Mouse (Mus musculus) thymus, adult 18-20 months (tissue): ENCODE measurements at regions not wholly inside any gene's neighbourhood (a gene's known extent, or its start where the extent isn't known, plus 50 kb on each side); places are given as distances from the start of the nearest gene placed in this dataset.

Experiments used
- DNase-seq, 2 experiments: peaks; one replicate each; pipeline ENCODE4 v3.0.0; 2022; ENCODE audit warnings: mixed read lengths in 2 of 2

DNA sequence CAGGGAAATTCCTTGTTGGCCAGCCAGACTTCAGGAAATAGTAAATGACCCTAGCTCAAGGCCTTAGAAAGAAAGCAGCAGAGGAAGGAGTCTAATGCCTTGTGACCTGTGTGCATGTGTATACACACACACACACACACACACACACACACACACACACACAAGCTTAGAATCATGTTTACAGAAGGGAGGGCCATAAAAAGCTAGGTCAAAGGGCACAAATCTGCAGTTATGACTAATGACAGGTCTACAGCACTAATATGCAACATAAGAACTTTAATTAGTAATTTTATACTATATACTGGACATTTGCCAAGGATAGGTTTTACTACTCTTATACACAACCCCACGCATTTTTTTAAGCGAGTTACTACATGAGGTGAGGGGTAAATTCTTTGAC, 149.4 kb downstream of the Nr2f2 start:
- DNase-seq: no peak

DNA sequence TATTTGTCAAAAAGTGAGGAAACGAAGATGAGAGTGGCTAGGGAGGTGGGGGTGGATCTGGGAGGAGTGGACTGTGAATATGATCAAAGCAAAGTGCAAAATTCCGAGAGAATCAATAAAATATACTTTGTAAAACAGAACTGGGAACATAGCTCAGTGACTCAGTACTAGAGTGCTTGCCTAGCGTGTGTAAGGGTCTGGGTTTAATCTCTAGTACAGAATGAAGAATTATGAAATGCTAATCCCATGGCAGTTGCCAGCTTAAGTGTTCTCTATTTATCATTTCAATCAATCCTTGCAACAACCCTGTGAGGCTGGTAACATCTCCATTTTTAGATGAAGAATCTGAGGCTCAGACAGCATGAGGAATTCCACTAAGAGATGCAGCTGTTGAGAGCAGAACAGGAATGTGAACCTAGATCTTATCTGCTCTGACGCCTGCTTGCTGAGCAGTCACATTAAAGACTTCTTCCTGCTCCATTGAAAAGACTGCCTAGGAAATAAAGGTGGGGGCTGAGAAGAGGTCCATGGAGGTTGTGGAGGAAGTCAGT, 152.5 kb downstream of the Nr2f2 start:
- no peak for DNase-seq

DNA sequence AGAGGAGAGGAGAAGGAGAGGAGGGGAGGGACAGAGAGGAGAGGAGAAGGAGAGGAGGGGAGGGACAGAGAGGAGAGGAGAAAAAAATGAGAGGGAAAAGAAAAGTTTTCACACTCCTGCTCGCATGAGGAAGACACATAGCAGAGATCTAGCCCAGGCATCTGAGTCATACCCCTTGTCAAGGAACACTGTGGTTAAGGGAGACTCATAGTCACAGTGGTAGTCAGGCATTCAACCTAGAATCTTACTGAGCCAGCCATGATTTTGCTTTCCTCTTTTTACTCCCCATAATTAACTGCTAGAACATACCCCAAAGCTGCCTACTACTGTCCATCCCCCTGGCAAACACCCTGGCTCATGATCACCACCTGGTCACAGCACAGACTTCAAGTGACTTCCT, 160.6 kb downstream of the Nr2f2 start:
- DNase-seq: no peak

DNA sequence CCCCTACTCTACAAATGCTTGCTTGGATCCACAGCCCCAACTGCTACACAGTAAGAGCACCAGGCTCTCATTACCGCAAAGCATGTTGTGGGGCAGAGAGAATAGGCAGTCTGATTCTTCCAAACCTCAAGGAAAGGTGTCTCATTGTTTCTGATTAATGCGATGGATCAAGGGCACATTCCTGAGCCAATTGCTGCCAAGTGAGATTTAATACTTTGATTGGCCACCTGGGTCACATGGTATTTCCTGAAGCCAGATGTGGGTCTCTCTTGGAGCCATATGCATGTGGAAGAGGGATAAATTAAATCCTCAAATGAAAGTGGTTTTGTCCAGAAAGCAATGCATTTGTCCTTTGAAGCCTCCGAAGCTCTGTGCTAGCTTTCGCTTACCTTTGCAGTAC, 166.3 kb downstream of the Nr2f2 start:
- DNase-seq: no peak

DNA sequence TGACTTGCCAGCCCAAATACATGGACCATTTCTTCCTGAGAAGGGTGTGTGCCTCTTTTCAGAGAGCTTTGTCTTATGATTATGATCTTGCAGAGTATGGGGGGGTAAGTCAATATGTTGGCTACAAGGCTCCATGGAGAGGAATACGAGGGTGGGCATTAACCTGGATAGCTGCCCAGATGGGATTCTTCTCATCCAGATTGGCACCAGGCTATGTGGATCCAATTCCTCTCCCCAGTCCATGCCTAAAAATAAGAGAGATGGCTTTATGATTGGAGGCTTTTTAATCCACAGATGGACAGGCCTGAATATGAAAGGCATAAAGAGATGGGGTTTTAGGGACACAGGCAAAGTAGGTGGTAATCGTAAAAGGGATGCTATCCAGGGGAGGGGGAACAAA, 187.6 kb downstream of the Nr2f2 start:
- no peak for DNase-seq

DNA sequence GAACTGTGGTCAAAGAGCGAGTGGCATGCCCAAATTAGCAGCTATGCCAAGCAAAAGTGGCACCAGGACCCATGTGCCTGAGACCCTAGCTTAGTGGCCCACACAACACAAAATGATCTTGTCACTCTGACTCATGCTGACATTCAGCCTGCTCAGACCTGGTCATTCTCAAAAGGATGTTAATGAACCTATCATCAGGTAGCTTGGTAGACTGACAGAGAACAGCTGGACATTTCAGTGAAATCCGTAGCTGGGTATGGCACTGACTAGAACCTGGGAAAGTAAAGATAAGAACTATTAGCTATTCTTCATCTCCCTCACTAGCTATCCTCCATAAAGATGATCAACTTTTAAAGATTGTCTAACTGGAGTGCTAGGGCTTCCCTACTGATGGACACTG, 188.5 kb downstream of the Nr2f2 start:
- no peak for DNase-seq

DNA sequence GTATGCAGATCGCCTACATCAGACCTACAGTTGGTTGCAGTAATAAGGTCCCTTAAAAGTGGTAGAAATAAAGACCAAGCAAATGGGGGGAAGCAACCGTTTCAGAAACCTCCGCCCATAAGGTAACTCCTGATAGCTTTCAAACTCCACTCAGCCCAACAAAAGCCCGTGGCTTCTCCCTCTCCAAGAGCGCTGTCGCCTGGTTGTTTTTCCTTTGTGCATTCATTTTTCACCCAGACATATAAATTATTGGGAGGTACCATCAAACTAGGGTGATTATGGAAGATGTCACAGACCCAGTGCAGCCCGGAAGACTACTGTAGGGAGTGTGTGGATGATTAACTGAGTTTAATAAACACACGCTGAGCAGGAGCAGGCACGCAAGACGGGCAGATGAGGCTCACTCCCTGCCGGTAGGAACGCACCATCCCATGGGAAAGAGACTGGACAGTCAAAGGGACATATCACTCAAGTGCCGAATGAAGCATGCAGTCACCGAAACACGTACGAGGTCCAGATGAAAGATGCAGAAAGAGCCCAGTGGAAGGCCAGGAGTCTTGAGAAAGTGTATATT, 189.8 kb downstream of the Nr2f2 start:
- no peak for DNase-seq

DNA sequence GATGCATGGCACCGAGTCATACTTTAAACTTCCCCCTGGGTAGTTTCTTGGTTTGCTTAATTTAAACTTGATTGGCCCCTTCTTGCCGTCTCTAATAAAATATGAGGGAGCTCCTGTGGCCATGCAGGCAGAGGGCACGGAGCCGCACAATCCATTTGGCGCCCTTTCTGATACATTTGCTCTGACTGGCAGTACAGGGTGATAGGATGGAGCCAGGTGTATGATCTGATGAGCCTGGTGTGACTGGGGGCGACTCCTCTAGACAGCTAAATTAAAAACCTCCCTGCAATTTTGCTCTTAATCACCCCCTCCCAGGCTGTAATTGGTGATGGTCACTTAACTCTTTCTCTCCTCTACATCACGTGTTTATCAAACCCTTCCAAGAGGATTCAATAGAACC, 190.4 kb downstream of the Nr2f2 start:
- no peak for DNase-seq

DNA sequence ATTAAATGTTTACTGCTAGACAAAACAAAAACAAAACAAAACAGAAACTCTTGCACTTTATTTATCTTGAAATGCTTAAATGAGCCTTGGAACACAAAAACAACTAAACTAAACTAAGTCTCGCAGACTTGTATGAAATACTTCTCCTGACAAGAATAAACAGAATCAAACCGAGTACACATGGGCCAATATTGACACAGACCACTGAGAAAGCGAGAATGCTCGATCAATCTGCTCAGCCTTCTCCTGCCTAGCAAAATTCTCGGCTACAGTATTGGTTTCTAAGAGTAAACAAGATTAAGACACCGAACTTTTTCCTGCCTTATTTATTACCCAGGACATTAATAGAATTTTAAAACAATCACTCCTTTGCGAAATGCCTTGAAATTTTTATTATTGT, 194.1 kb downstream of the Nr2f2 start:
- no peak for DNase-seq

DNA sequence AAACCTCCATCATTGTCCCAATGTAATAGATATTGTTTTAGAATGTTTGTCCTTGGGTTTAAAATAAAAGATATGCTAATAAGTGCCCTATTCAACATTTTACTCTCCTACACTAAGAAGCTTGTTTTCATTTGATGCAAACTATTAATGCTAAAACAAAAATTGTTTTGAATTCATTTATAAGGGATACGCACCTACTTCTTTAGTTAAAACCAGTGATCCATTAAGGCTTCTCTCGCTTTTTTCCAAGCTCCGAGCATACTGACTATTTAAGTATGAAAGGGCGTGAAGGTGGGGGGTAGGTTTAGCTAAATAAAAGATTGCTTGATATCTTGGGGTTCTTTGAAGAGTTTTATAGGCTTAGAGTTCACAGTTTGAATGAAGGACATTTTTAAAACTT, 195.1 kb downstream of the Nr2f2 start:
- DNase-seq: no peak

DNA sequence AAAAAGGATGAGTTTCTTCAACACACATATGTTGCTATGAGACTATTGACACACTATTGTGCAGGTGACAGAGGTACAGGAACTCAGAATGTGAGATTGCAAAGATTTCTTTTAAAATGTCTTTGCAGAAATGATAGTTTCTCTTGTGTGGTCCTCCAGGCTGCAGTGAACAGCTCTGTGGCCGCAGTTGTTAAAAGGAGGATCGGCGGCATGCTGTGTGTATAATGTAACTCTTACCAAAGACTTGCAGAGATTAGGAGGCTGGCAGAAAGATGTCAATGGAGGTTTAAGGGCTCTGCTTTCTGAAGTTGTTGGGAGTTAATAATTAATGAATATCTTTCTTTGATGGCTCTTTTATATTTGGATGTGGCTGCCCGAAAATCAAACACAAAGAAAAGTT, 198.5 kb downstream of the Nr2f2 start:
- no peak for DNase-seq

DNA sequence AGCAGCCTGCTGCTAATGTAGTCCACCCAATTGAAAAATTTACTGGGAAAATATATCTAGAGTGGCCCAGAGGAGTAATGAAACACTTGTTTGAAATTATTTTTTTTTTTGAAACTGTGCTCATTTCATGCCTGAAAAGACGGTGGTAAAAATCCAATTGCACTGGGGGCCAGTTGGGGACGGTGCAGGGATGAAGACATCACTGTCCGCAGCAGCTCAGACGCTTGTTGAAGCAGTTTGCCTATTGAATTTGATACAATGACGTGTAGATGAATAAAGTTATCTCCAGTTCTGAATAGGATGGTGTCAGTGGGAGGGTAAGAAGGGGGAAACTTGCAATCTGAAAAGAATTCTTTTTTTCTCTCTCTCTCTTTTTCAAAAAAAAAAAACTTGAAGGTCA, 200.5 kb downstream of the Nr2f2 start:
- DNase-seq: no peak

DNA sequence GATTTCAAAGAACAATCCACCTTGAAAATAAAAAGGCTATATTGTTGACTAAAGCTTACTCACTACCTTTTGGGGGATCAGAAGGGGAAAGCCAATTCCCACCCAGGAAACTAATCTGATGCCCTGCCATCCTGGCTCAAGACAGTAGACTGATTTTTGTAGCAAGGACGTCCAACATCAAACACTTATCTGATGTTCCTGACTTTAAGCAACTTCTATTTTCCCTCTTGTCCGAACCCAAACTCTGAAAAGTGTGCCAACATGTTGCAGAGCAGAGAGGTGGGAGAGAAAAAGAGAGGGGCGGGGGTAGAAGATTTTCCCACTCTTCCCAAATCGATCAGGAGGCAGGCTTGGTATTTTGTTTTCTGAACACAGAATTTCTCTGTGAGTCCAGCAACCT, 201.0 kb downstream of the Nr2f2 start:
- no peak for DNase-seq

DNA sequence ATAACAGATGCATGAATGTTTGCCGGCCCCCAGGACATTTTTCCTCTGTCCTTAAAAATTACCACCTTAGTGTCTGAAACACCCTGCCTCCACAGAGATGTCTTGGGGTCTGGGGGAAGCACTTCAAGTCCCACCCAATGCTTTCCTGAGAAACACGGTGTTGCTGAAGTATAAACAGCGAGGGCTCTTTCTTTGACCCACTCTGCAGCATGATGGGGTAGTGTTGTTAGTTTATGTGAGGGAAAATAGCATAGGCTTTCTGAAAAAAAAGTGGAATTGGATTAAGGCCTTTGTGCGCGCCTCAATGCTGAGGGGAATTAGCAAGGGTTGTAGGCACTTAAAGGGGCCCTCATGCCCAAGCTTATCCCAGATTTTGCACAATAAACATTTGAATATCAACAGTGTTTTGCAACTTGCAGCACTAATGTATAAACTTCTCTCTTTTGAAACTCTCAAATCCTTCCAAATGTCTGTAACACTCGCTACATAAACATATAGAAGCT, 201.8 kb downstream of the Nr2f2 start:
- no peak for DNase-seq

DNA sequence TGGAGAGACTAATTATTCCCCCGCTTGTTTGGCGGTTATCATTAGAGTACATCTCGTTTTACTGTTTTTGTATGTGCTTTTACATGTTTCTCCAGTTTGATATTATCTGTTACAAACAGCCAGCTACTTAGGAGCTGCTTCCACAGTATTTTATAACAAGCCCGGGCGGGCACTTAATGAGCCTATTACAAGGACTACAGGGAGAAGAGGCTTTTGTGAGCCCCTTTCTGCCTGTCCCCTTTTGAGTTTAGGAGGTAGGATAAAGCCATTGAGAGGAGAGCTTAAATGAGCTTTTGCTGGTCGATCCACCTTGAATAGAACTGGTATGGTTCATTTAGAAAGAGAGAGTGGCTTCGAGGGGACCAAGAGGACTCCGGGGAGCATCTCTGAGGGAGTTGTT, 208.0 kb downstream of the Nr2f2 start:
- no peak for DNase-seq

DNA sequence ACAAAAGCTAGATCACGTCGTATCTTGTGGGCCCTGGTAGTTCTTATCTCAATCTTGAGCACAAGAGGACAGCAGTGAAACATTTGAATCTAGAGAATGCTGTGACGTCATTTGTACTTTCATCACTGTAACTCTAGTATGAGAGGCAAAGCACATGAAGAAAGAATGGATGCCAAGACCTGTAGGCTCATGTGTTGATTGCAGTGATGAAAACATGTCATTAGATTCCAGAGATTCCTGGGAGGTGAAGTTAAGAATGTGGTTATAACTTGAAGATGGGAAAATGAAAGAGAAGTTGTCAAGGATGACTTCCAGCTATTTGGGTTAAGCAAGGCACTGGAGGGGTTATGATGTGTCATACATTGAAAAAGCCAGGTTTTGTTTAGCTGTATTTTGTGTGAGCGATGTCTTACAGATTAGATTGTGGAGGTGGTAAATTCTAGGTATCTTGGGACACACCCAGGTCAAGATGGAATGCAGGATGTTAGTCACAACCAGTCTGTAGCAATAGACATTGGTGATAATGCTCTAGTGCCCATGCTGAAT, 221.7 kb downstream of the Nr2f2 start:
- no peak for DNase-seq

DNA sequence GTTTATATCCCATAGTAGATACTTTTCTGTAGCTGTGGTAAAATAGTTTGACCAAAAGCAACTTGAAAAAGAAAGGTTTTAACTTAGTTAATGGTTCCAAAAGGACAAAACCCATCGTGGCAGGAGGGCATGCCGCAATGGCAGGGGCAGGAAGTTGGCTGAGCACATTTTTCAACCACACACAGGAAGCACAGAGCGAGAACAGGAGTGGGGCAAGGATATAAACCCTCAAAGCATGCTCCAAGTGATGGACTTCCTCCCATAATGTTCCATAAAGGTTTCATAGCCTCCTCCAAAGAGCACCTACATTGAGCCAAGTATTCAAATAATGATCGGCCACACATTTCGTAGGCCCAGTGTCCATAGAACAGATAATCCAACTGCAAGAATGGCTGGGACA, 229.7 kb downstream of the Nr2f2 start:
- DNase-seq: no peak

DNA sequence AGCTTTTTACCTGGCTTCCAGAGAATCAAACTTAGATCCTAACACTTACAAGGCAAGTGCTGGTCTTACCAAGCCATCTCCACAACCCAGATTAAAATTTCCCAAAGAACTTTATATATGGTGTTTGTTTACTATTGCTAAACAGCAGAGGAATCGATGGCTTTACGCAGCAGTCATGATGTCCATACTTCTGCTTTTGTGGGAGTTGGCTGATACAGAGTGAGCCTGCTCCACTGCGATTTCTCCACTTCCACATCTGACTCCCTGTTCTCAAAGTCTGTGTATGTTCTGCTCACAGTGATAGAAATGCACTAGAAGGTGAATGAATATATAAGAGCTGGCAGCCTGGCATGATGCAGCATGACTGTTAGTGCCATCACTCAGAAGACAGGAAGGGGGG, 231.1 kb downstream of the Nr2f2 start:
- no peak for DNase-seq

DNA sequence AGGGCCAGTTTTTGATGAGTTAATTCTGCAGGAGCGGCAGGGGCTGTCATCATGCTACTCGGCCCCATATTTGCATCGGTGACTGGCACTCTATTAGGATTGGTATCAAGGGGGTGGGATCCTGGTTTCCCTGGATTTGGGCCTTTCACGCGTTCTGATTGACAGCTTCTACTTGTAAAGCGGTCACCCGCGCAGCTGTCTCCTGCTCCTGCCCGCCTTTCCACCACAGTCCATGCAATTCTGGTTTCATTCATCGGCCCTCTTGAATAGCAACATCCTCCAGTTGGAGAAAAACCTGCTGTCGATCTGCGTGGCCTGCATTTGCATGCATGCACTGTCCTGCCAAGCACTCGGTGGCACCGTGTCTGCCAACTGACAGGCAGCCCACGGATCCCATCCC, 236.6 kb downstream of the Nr2f2 start:
- DNase-seq: no peak

DNA sequence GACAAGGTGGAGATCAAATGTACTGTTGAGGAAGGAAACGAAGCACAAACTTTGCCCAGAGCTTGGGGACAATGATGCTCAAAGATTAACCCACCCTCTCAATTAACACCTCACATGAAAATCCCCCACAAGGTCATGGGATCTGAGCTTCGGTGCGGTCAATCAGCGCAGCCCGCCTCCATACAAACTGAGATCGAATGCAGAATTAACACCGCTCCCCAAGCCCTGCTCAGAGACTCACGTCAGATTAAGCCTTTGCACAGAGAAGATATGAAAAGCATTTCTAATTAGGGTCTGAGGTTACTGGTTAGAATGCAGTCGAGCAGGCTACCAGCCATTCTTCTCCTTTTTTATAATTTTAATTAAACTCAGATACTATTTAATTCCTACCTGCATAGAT, 243.7 kb downstream of the Nr2f2 start:
- no peak for DNase-seq

DNA sequence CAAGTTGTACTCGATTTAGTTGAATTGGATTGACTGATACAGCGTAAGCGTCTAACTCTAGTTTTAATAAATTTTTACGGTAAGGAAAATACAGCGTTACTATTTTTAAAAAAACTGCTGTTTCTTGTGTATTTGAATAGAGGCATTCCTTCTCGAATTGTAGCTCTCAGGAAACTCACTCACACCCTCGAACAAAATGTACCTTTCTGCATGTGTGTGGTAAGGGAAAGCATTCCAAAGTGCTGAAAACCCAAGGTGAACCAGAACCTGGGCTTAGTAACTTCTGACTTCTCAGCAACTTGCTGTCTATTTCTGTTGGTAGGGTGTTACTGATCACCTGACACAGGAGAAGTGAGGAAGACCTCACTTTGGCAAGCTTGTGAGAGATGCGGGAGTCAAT, 247.0 kb downstream of the Nr2f2 start:
- DNase-seq: no peak

DNA sequence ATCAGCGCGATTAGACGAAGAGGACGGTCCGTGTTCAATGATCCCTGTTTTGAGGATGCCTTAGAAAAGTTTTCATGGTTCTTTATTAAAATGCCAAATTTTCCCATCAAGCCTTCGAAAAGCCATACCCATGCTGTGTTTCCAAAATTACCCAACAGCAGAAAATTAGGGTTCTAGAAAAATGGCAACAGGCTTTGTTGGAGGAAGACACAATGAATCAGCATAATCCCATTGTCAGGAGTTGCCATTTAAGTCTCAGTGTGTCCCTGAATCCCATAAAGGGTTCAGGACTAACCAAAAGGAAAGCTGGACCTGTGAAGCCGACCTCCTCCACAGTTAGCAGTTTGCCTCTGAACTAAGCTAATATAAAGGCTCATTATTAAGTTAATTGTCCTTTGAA, 247.6 kb downstream of the Nr2f2 start:
- no peak for DNase-seq

DNA sequence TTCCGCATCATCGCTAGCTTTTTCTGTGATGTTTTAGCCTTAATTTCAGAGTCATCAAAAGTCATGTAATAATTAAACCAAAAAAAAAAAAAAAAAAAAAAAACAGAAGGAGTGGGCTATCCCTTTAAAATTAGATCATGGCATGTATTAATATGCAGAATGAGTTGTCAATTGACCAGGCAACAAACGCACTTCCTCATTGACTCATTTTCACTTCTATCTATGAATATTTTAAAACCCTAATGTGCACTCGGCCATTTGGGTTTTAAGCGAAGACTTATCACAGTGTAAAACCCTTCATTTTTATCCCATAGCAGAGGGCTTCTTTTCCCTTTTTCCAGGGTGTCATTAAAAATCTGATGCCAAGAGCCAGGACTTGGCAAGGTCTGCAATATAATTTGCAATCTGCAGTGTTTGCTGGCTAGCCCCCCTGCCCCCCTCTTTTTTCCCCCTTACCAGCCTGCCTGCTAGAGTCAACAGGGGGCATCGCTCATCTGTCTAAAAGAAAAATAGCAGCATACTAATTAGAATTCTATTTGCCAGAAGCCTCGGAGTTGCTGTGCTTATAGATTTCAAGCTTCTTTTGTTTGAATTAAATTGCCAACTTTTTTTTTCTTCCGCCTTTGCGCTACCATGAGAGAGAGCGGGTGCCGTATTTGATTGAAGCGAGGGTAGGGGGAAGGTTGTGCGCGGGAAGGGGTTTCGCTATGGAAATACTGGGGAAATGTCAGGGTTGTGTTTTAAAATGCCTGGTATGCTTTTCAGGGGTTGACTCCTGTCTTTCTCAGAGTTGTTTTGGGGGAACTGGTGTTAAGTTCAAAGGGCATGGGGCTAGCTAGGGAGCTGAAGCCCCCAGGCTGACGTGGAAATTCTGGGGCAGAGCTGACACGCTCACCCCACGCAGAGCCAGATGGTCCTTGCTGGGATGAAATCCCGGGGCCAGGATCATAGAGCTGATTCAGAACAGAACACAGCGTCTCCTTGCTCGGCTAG, 248.3 kb downstream of the Nr2f2 start:
- no peak for DNase-seq

DNA sequence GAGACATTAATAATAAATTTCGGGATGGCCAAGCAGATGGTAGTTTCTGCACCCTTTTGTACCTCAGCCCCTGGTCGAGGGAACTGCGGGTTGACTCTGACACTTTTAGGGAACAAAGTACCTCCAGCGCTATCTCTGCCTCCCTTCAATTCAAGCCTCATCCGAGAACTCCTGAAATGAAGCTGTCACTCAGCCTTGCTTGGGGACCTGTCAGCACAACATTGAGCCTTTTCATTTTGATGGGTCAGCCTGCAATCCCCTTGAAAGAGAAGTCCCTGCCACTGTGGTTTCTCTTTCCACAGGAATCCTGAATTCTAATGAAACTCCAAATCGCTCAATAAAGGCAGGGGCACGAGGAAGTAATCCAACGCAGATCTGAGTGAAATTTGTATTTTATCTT, 257.5 kb downstream of the Nr2f2 start:
- DNase-seq: no peak
